Mouse (Mus musculus) ES-E14 (cell line): ENCODE results near the gene H2-DMa.

ENCODE experiments used
- HCFC1 ChIP-seq: IDR thresholded peaks from 2 replicates; pipeline ENCODE4 v1.6.1; 2012; ENCODE audit warnings: low read length, inconsistent platforms, borderline replicate concordance; ENCODE audit not compliant: insufficient read depth
- ZC3H11A ChIP-seq: IDR thresholded peaks from 2 replicates; pipeline ENCODE4 v1.6.1; 2012; ENCODE audit warnings: low read depth, mild to moderate bottlenecking, inconsistent platforms, low read length, borderline replicate concordance

DNA sequence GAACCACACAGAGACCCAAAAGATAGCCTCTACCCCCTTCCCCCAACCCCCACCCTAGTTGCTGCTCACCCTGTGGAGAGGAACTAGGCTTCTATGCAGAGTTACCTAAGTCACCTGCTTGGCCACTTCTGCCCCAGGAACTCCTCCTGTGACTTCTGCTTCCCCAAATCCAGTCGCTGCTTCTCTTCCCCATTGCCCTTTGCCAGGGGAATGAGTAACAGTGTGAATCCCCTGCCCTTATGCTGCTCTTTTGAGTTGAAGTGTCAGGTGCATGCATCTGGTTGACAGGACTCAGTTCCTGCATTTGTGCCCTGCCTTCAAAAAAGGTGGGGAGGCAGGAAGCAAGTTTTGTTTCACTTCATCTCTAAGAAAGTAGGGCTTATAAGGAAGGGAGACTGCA, 54.7 kb downstream of the H2-DMa start:
- TF ChIP-seq HCFC1 (no peak), ZC3H11A (no peak)
